Mouse (Mus musculus) left cerebral cortex, postnatal 36 days (tissue): ENCODE measurements at regions not wholly inside any gene's neighbourhood (a gene's known extent, or its start where the extent isn't known, plus 50 kb on each side); places are given as distances from the start of the nearest gene placed in this dataset.
"Not testable (repeated sequence)": the region's sequence is repeated elsewhere in the genome, so short reads cannot be mapped to it uniquely, and the experiment has no call there.

Experiments used
- DNase-seq, 2 experiments: peaks; one replicate each; pipeline ENCODE4 v3.0.0; 2021 to 2022; ENCODE audit warnings: low spot score in 2 of 2, mixed read lengths in 1 of 2
- intact Hi-C: fragments of 180-260 bp; cut with DNase I; formaldehyde crosslinking; loops from one replicate; pipeline ENCODE4 v1.15.1; 2025

DNA sequence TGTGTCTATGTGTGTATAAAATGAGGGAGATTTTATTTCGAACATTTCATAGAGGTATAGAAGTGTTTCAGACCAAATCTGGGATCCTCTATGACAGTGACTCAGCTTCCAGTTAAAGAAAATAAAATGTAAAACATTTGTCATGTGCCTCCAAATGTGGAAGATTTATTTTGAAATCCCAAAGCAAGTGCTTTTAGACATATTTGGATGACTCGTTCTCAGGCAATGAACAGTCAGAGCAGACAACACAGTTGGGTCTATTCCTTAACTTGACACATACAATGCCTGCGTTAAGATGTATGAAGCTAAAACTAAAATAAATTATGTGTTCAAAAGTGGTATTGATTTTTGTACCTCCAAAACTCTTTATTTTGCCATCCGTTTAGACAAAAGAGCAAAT, 830.4 kb upstream of the Grm7 start:
- intact Hi-C loops = no loop called here
- no peak for DNase-seq

DNA sequence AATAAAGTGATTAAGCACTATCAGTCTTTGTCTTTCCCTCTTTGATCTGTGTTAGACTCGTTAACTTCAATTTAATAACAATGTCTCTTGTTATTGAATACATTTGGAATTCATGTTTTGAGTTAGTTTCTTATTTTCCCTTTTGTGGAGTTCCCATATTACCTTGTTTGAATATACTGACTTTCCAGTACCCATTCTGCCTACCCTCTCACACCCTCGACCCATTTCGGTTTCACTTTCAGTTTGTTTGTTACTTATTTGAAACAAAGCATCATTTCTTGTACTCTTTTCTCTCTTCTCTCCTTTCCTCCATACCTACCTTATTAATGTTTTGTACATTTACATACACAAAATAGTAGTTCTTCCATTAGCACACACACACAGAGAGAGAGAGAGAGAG, 797.1 kb upstream of the Grm7 start:
- DNase-seq = no peak
- intact Hi-C loops = no loop called here

DNA sequence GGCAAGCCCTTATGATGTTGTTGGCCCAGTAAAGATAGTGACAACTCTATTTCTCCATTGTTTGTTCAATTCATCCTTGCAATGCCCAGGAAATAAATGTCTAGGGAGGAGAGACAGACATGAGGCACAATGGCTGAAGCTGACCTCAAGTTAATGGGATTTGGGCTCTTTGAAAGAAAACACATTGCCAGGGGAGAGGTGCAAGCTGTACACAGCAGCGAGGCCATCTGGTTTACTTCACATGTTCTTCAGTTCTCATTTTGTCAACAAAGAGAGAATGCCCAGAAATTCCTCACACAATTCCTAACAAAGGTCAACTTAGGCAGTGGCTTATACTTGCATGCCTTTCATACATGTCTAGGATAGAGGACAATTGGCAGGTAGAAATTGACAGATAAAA, 789.6 kb upstream of the Grm7 start:
- no peak for DNase-seq
- intact Hi-C loops = no loop called here

DNA sequence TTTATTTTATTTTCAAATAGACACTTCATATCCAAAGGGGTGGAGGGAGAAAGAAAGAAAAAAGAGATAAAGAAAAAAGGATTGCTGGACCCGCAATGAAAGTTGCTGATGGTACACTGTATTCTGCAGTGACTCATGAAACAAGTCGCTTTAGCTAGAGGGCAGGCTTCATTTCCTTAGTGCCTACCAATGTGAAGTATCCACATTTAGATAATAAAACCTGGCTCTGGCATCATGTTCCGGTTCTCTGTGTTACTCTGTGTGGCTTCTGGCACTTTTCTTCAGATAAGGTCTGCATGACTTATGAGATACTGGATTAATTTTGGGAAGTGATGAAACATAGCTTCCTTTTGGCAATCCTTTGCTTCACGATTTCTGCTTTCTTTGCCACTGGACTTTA, 782.0 kb upstream of the Grm7 start:
- intact Hi-C loops = no loop called here
- no peak for DNase-seq

DNA sequence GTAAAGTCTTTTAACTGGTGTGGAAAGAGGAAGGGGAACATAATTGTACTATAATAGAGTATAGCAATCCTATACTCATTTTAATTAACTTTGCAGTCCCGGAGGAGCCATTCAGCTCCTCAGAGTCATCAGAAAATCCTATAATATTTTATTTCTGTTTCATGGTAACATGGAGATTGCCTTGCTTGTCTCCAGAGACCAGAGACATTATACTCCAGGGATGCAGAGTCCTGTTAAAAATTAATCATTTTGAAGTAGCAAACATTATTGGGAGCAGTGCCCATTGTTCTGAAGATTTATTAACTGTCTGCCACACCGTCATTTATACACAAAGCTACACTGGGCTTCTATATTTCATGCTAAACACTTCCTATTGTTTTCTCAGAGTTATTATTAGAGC, 771.2 kb upstream of the Grm7 start:
- intact Hi-C loops = no loop called here
- DNase-seq = no peak

DNA sequence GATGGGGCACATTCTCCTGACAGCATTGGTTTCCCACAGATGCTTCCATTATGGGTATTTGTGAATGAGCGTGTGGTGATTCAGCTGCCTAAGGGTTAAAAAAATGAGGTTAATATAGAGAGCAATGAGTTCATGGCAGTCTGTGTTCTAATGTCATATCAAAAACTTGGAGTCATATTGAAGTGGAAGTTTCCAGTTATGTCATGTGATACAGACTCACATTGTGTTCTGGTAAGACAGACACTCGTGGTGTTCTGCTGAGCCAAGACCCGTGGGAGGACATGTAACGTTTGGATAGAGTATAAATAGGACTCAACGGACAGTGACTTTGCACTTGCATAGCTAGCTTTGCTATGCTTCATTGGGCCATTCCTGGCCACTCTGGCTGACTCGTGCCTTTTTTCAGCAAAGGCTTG, 770.7 kb upstream of the Grm7 start:
- peak; percentile 5 to 8 for DNase-seq
- intact Hi-C loops = no loop called here

DNA sequence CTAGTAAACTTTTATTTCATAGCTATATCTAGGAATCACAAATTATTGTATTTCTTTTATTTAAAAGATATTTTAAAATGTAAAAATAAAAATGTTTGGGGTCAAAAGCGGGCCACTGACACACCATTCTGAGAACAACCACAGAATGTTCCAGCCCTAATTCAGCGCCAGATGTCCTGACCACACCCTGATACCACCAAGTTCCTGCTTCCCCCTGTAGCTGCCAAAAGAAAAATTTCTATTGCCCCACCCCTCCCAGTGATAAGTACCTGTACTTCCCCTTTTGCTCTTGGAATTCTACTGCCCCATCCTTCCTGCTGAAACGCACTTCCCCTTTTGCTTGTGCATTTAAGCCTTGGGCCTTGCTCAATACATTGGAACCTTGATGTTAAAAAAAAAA, 769.8 kb upstream of the Grm7 start:
- DNase-seq, intact Hi-C loops: not testable (repeated sequence)

DNA sequence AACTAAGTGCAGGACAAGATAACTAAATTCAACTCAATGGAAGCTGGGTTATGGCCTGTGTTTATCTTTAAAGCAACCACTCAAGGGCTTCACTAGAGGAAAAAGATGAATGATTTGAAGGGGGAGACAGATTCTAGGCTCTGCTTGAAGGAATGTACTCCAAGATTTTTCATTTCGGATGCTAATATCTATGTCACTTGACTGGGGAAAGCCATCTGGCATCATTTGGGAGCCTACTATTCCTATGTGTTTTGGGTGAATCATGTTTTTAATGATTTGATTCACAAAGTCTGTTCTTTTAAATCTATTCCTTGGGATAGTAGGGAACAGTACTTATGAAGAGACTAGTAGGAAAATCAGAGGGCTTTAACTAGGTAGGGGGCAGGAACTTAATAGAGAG, 766.2 kb upstream of the Grm7 start:
- intact Hi-C loops = no loop called here
- no peak for DNase-seq

DNA sequence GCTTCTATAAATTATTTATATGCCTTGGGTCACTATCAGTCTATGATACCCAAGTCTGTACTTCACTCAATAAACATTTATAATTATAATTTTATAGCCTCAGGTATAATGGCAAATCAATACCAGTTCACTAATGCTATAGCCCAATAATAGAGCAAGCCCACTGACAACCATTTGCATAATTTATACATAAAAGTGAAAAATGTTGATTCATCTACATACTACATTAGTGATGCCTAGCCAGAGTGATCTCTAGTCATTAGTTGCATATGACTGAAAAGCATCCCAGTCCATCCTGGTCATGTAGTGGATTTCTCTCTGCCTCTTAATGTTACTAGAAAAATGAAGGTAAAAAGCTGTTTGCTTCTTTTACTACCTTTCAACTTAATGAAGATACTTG, 721.6 kb upstream of the Grm7 start:
- no peak for DNase-seq
- intact Hi-C loops = no loop called here

DNA sequence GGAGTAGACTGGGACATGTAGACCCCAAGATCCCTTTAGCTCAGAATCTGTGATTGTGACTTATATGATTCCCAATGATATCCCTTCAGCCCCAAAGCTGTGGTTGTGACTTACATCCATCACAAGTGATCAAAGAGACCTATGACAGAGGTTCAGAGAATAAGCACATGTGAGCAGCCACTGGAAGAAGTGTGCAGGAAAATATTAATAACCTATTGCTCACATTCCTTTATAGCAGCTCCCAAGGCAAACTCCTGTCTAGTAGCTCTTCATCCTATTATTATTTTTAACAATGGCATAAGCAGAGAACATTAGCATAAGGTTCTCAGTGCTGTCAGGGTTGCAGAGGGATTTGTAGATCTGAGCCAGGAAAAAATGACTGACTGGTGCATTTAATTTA, 696.9 kb upstream of the Grm7 start:
- intact Hi-C loops = no loop called here
- no peak for DNase-seq

DNA sequence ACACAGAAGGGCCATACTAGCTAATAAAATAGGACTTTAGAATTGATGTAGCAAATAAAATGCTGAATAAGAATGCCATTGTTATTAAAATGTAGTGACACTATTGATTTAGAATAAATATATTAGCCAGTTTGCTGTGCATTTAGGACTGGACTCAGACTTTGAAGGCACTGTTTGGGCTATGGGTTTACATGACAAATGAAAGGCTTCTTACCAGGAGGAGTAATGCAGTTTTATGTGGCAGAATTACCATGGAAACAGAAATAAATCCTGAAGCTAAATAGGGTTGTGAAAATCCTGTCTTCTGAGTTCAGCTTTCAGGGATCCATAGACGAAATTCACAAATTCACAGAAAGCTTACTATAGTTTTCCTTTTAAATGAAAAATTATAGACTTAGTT, 696.5 kb upstream of the Grm7 start:
- no peak for DNase-seq
- intact Hi-C loops = no loop called here

DNA sequence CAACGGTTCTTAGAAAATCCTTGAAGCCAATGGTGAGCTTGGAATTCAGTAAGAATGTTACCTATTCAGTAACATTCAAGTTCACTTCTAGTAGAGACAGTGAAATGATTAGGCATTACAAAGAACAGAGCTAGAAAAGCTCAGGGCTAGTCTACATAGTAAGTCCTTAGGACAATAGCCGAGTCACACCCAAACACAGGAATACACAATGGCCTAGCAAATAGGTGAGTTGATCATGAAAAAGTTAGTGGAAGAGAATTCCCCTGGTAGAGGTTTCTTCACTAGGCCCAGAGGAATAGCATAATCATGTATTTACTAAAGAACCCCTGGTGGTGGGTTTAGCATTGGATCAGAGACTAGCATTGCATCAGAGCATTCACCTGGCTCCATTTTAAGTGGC, 687.5 kb upstream of the Grm7 start:
- DNase-seq, intact Hi-C loops: not testable (repeated sequence)
